Mouse (Mus musculus) heart, adult 2 months (tissue): ENCODE measurements around the gene Abcg2.

Source experiments
- CTCF ChIP-seq: fragments of 200-600 bp; IDR thresholded peaks from 2 replicates; pipeline ENCODE4 v1.8.1; 2022; ENCODE audit warnings: antibody characterized with exemption, mild to moderate bottlenecking, moderate library complexity
- POLR2A ChIP-seq: fragments of 200-500 bp; IDR thresholded peaks from 2 replicates; pipeline ENCODE4 v1.6.1; 2011; ENCODE audit warnings: mild to moderate bottlenecking, low read depth, low read length, control low read depth; ENCODE audit not compliant: insufficient read depth

GRCm38 (mm10) chr6:58638566-58638965, 54.2 kb downstream of the Abcg2 start:
- TF ChIP-seq CTCF: no peak
- TF ChIP-seq POLR2A: no peak
